27 mouse cellular contexts compared by ENCODE assay signal in genomic region chr1:57206496-57206895, GRCm38 (mm10).
"Had no signal": no experiment of that assay in that cellular context is flagged by ENCODE, and none has a peak within 500 bp of the region (broad histone marks: within the 10 kb centered on the region; RNA-seq: fewer than 3 reads in every experiment).

No protein-coding gene starts in this region.

- H3K27me3 ChIP-seq: hindbrain, embryonic 15.5 days; liver, embryonic 13.5 days; liver, embryonic 15.5 days had no signal

- H3K4me1 ChIP-seq: heart, embryonic 10.5 days; liver, embryonic 13.5 days; liver, embryonic 15.5 days had no signal

- H3K9me3 ChIP-seq: heart, embryonic 10.5 days; heart, embryonic 13.5 days; heart, embryonic 15.5 days; hindbrain, embryonic 13.5 days; hindbrain, embryonic 15.5 days; kidney, embryonic 15.5 days; limb, embryonic 13.5 days; limb, embryonic 15.5 days; liver, embryonic 13.5 days; liver, embryonic 15.5 days had no signal

- ATAC-seq: hindbrain, postnatal 0 days; intestine, embryonic 16.5 days had no signal

- H3K9ac ChIP-seq: heart, embryonic 13.5 days; heart, embryonic 15.5 days; hindbrain, embryonic 13.5 days; hindbrain, embryonic 15.5 days; kidney, embryonic 15.5 days; limb, embryonic 13.5 days; limb, embryonic 15.5 days; liver, embryonic 13.5 days; liver, embryonic 15.5 days had no signal

- DNase-seq: gastrocnemius, postnatal 14 days; gastrocnemius, postnatal 36 days; heart, adult 18-20 months; heart, postnatal 14 days; heart, postnatal 36 days; kidney, adult 11 months; kidney, adult 2 months; kidney, adult 9 months; kidney, postnatal 14 days; kidney, postnatal 36 days; layer of hippocampus, adult 9-11 months; layer of hippocampus, postnatal 36 days; liver, embryonic 13.5 days; lung, adult 18-20 months had no signal

- H3K4me3 ChIP-seq: heart, embryonic 10.5 days; heart, embryonic 13.5 days; heart, embryonic 15.5 days; hindbrain, embryonic 13.5 days; hindbrain, embryonic 15.5 days; kidney, embryonic 15.5 days; limb, embryonic 13.5 days; limb, embryonic 15.5 days; liver, embryonic 13.5 days; liver, embryonic 15.5 days had no signal

- H3K4me2 ChIP-seq: heart, embryonic 13.5 days; heart, embryonic 15.5 days; hindbrain, embryonic 13.5 days; hindbrain, embryonic 15.5 days; kidney, embryonic 15.5 days; limb, embryonic 13.5 days; limb, embryonic 15.5 days; liver, embryonic 11.5 days; liver, embryonic 13.5 days; liver, embryonic 15.5 days had no signal

- H3K36me3 ChIP-seq: heart, embryonic 10.5 days; heart, embryonic 13.5 days; heart, embryonic 15.5 days; hindbrain, embryonic 13.5 days; hindbrain, embryonic 15.5 days; kidney, embryonic 15.5 days; limb, embryonic 13.5 days; limb, embryonic 15.5 days; liver, embryonic 13.5 days; liver, embryonic 15.5 days had no signal

- H3K27ac ChIP-seq: heart, embryonic 10.5 days; heart, embryonic 13.5 days; heart, embryonic 15.5 days; hindbrain, embryonic 13.5 days; hindbrain, embryonic 15.5 days; hindbrain, postnatal 0 days; kidney, embryonic 15.5 days; kidney, postnatal 0 days; limb, embryonic 13.5 days; limb, embryonic 15.5 days; liver, embryonic 13.5 days; liver, embryonic 15.5 days had no signal
